Mouse (Mus musculus) CD4-positive naive resting alpha-beta T cell, adult 76 days (primary cell): ENCODE results near the gene Samt1. TPM values are rescaled to one million over a fixed set of nuclear protein-coding genes. Genes with fewer than 3 reads are reported as not detected.

Experiments used
- total RNA-seq: library from RNA; stranded (reverse); gene quantifications from one replicate; pipeline ENCODE4 v1.2.4, GENCODE M21; 2023

Gene Samt1
- not detected for total RNA-seq

DNA sequence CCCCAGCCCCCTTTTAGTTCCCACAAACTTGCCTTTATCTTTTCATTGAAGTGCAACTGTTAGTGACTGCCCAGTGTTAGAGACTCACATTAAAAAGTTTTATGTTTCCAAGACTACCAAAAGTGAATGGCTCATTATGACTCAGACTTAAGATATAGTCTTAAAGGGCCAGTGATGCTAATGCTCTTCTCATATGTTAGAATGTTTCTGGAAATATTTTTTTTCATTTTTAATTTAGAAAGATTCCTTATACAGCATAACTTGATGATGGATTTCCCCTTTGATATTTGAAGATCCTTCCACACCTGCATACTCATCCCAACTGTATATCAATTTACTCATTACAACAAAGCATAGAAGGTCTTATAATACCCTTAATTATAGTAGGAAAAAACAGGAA, at the start of gene Samt1:
Gene Samt1 (minus strand): TSS at position 101 of the 400 bp plus-strand sequence.

GRCm38 (mm10) chrX:154054939-154055338, 42.5 kb upstream of the Samt1 start, which contains the start of gene Gm10057:
TSS of gene Gm10057 (minus strand) at chrX:154055039.

DNA sequence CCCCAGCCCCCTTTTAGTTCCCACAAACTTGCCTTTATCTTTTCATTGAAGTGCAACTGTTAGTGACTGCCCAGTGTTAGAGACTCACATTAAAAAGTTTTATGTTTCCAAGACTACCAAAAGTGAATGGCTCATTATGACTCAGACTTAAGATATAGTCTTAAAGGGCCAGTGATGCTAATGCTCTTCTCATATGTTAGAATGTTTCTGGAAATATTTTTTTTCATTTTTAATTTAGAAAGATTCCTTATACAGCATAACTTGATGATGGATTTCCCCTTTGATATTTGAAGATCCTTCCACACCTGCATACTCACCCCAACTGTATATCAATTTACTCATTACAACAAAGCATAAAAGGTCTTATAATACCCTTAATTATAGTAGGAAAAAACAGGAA, 21.3 kb upstream of the Samt1 start, which contains the start of gene 4921511M17Rik:
Gene 4921511M17Rik (minus strand): TSS at position 101 of the 400 bp plus-strand sequence.

Other genes starting within 250 kb of the Samt1 start
- gene Spin2c, start 180.4 kb downstream of the Samt1 start, total RNA-seq: 2.6 TPM
- gene 4921511M17Rik, start 21.2 kb upstream of the Samt1 start, total RNA-seq: not detected
- not detected for gene Gm10057, start 42.4 kb upstream of the Samt1 start, total RNA-seq
- gene Gm15140, start 108.0 kb upstream of the Samt1 start, total RNA-seq: not detected